Mouse (Mus musculus): Measurements from ENCODE around the gene Chst12.

Chst12 gene

GRCm38 (mm10) chr5:140572611-140573010, 67.3 kb downstream of the Chst12 start:
- no peak for DNase-seq
